Mouse (Mus musculus) thymus, postnatal 0 days (tissue): ENCODE results near the gene Nfe2l1. TPM values are rescaled to one million over a fixed set of nuclear protein-coding genes. Genes with fewer than 3 reads are reported as not detected.
"Not testable (repeated sequence)": the region's sequence is repeated elsewhere in the genome, so short reads cannot be mapped to it uniquely, and the experiment has no call there.

Experiments used
- DNase-seq: peaks from one replicate; pipeline ENCODE4 v3.0.0-alpha.2; 2015; ENCODE audit warnings: low spot score
- polyA plus RNA-seq: library from polyadenylated mRNA; unstranded; fragments of >200 nt; fragmentation: Nextera tagmentation; extraction: Ambion mirVana; gene quantifications from 2 replicates; pipeline ENCODE4 v1.2.1, GENCODE M21; 2015

Nfe2l1 gene
- 34.9 and 40.6 TPM in 2 replicates for polyA plus RNA-seq

DNA sequence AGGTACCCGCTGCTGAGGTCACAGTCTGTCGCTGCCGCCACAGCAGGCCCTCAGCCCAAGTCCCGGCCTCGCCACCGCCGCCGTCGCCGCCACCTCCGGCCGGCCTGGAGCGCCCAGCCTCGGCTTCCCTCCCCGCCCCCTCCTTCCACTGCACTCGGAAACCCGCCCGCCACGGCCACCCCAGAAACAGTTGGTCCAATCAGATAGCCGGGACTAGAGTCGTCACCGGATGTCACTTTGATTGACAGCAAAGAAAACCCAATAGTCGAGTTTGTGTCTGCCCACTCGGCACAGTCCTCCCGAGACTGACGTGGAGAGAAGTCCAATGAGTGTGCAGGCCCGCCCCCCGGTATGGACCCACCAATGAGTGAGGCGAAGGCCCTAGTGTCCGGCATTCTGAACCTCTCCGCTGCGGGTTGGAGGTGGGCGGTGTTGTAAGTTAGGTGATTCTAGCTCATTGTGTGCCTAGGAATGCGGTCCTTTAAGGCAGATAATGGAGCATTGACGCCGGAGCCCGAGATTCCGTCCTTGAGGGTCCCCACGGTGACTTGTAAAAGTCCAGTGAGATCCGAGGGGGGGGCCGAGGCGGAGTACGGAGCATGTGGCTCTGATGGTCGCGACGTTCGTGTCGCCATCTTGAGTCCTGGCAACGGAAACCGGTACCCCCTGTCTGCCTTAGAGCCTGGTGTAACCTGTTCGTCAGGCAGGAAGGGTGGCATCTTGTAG is at the start of gene Nfe2l1:
Nfe2l1 (minus strand) TSS at position 156 of the 726 bp plus-strand sequence.
- DNase-seq: peak; percentile 99

DNA sequence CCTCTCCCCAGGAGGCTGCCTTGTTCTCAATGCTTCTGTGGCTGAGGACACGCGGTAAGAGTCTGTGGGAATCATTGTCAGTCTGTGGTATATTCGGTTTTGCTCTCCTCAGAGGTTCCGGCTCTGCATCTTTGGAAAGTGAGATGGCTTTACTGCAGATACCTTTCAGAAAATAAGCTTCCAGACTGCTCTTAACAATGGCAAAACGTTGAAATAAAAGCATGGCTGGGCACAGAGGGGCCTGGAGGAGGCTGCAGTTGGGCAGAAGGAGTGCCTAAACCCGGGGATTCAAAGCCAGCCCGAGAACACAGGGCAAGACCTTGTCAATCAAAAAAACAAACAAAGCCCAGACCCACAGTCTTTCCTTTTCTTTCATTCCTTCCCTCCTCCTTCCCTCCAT is 49.6 kb upstream of the Nfe2l1 start:
- DNase-seq: no peak

DNA sequence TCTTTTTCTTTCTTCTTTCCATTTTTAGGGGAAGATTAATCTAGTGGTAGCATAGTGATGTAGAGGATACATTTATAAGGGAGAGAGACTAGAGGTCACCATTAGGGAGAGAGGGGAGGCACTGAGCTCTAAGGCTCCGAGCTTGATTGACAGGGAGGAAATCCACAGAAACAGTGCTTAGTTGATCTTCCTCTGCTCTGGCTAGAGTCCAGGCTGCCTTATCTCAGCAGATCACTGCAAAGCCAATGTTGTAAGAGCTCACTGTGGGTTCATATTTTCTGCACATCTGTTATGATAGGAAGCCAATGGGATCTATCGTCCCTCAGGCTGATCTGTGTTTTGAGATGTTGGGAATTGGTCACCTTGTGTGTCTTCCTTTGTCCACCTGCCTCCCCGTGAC is 48.9 kb upstream of the Nfe2l1 start:
- no peak for DNase-seq

GRCm38 (mm10) chr11:96877071-96877470 is 47.3 kb upstream of the Nfe2l1 start:
- no peak for DNase-seq

DNA sequence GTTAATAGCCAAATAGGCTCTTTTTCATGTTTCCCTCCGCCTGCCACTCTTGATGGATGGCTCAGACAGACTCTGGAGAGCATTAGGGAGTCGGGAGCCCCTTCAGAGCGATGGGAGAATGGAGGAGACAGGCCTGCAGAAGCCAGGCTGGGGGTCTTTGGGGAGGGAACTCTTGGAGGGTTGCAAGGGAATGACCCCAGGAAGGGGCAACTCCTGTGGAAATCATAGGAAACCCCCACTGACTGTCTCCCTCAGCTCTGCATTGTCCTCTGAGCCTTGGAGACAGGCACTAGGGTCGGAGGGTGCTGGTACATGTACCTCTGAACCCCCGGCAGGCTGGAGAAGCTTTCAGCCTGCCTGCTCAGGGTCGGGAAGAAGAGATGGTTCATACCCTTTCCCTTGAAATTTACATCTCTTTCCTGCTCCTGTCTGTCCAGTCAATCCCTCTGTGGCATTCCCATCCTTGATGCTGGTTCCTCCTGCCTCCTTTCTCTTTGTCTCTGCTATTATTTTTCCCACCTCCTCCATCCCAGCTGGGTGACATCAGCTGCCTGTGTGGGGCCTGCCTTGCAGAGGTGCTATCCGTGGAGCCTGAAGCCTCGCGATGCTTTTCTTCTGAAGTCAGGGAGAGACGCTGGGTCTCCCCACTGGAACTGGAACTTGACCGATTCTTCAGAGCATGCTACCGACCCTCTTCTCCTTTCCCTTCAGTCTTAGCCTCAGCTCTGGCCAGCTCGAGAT is 46.7 kb upstream of the Nfe2l1 start:
- no peak for DNase-seq

DNA sequence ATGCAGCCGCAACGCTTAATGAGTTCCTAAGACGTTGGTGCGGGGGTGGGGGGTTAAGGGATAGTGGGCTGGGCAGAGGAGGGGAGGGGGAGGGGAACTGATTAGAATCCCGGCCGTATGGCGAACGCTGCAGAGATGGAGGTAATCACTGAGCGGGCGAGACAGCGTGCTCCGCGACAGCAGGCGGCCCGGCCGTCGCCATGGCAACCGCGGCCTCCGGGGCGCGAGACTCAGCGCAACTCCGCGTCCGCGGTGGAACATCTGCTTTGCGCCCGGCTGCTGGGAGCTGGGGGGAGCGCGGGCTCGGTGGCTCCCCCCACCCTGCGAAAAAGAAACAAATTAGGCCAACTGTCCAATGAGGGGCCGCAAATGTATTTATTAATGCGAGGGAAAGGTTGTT is 46.0 kb upstream of the Nfe2l1 start:
- DNase-seq: peak; percentile 80

- DNase-seq: no peak
Observed at GRCm38 (mm10) chr11:96875270-96875669, 45.5 kb upstream of the Nfe2l1 start.

DNA sequence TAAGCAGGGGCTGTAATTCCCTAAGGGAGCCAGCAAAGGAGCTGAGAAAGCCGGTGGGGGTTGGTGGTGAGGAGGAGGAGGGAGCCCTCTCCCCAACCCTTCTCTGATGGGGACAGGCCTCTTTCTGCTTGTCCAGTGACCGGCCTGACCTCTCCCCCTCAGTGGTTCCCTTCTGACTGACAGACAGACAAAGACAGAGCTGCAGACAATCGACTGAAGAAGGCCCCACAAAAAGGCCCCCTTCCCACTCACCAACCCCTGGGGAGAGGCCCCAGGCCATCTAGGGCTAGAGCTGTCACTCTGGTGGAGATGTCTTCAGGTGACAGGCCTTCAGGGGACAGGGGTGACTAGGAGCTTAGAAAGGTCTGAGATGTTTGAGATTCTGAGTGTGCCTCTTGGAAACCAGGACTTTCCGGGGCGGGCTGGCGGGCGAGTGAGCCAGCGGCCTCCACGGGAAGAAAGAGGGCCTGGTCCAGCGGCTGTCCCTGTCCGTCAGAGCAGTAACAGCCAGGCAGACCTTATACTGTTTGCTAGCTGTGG is 43.9 kb upstream of the Nfe2l1 start:
- DNase-seq: no peak

DNA sequence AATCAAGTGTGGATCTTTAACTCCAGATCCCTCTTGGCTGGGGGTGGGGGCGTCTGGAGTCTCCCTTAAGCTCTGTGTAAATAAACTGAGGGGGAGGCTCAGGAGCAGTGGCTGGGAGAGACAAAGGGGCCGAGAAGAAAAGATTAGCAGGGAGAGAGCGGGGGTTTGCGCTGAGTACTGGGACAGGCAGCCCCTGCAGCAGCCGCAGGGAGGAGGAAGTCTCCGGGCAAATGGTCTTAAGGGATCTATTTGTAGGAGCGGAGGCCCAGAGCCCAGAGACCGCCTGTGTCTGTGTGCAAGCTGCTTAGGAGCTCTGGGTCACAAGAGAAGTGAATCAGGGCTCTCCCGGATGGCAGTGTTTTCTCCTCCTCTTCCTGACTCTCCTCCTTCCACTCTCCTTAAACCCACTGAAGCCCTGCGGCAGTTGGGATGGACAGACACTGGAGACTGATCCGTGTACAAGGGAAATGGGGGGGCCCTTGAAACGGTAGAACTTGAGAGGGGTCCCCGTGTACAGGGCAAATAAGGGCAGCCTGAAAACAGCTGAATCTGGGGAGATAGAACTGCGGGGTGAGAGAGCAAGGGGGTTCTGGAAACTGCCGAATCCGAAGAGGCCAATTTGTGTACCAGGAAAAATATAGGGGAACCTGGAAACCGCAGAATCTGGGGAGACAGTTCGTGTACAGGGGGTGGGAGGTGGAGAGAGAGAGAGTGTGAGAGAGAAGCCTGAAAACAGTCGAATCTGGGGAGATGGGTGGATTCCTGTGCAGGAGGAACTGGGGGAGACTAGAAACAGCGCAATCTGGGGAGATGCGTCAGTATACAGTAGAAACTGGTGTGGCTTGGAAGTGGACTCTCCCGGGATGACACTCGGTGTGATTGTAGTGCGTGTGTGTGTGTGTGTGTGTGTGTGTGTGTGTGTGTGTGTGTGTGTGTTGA is 42.9 kb upstream of the Nfe2l1 start:
- no peak for DNase-seq

DNA sequence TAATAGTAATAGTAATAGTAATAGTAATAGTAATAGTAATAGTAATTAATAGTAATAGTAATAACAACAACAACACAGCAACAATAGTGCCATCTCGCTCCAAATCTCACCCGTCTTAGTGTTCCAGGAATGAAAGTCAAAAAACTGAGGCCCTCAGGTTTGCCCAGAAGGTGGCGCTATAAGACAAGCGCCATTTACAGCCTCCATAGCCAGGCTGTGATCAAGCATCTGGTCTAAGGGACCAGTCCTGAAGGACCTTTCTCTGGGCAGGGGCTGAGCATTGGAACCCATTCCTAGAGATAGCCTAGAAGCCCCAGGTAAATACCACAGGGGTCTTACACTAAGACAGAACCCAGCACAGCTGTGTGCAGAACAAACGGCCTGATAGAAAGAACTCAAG is 37.4 kb upstream of the Nfe2l1 start:
- peak; percentile 76 for DNase-seq

GRCm38 (mm10) chr11:96863206-96863995 is 33.6 kb upstream of the Nfe2l1 start:
- DNase-seq: no peak

DNA sequence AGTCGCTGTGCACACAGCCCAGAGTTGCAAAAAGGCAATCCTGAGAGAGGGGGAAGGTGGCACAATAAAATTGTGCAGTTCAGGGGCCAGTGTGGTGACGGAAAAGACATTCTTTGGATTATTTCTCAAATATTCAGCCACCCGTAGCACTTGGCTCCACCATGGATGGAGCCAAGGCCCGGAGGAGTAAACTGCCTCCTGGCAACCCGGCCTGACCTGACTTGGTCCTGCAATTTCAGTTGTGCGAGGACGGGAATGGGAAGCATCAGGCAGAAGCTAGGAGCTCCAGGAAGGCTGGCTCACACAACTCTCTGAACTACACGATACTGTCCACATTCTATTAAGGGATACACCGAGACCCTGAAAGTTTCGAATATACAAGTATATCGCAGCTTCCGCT is 32.8 kb upstream of the Nfe2l1 start:
- DNase-seq: no peak

- peak; percentile 97 for DNase-seq
Observed at GRCm38 (mm10) chr11:96861878-96862289, 32.1 kb upstream of the Nfe2l1 start.

DNA sequence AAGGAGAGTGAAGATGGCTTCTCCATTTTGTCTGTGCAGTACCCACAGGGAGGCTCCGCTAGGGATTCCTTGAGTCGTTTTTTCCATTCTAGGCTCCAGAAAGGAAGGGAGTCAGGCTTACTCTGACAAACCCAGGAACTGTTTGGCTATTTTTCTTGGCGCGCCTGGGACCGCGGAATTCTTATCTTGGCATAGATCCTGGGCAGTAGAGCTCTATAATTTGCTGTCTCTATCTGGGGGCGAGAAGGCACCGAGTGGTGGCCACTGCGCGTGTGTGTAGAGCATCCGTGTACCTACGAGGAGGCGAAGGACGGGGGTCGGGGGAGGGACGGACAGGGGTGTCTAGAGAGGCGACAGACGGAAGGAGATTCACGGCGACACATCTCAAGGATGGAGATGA is 31.7 kb upstream of the Nfe2l1 start:
- no peak for DNase-seq

DNA sequence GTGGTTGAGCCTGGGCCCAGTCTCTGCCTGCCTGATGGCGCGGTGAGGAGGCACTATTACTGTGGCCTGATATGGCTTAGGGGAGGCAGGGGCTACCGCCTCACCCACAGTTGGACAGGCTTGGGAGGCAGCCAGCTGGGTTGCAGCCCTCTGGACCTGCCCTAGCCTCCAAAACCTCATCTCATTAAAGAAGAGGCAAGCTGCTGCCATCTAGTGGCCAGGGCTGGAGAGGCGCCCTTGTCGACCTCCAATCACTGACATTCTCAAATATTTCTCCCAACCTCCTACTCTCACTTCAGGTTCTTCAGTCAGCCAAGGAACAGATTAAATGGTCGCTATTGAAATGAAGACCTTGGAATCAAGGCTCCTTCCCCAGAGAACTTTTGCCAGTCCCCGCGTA is 30.8 kb upstream of the Nfe2l1 start:
- peak; percentile 67 for DNase-seq

GRCm38 (mm10) chr11:96859635-96860034 is 29.9 kb upstream of the Nfe2l1 start:
- DNase-seq: no peak

DNA sequence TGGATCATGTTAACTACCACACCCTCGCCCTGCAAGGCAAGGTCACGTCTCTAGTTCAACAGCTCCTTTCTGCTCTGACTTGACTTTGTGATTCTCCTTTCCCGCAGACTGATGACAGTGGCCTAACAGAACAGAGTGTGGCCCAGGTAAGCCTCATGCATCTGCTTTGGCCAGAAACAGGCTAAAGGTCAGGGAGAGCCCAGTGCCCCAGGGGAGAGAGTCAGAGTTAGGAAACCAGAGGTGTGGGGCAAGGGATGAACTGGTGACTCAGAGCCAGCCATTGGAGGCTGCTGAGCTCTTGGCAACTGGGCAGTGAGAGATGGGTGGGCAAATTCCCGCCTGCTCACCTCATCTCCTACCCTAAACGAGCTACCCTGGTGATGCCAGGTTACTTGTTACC is 27.7 kb upstream of the Nfe2l1 start:
- no peak for DNase-seq

- no peak for DNase-seq
Observed at GRCm38 (mm10) chr11:96849681-96850467, 20.1 kb upstream of the Nfe2l1 start, which contains the start of gene Copz2. Gene Copz2, plus strand, starts transcription at chr11:96849870.

- DNase-seq: not testable (repeated sequence)
Observed at GRCm38 (mm10) chr11:96849145-96849544, 19.4 kb upstream of the Nfe2l1 start.

DNA sequence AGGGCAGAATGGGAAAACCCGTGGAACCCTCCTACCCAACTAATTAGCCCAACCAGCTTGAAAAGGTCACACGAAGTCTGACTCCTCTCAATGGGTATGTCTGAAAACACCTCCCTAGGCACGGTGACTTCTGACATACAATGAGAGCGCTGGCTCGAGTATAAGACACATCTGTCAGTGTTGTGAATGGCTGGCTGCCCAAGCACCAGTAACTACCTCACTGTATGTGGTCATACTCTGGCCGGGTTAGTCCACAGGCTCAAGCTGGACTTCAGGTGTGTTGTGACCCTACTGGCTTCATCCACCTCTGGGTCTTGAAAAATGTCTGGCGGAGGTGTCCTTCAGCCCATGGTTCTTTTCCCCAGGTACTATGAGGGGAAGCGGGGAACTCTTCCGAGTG is 18.9 kb upstream of the Nfe2l1 start:
- DNase-seq: no peak
